Mouse (Mus musculus) bone marrow, adult 2 months (tissue): Measurements from ENCODE around the gene Foxp4. TPM values are rescaled to one million over a fixed set of nuclear protein-coding genes. Genes with fewer than 3 reads are reported as not detected.
A peak's percentile ranks its signal among the peaks of the same experiment; 100 is the strongest.

Experiments used
- H3K27ac ChIP-seq: fragments of 200-500 bp; 2 replicates; pipeline ENCODE4 v1.5.1; 2012; ENCODE audit warnings: low read depth, mild to moderate bottlenecking, control low read depth, inconsistent platforms, low read length; ENCODE audit not compliant: control insufficient read depth, poor library complexity, insufficient read depth
- H3K4me1 ChIP-seq: fragments of 200-500 bp; 2 replicates; pipeline ENCODE4 v1.6.1; 2011; ENCODE audit warnings: low read length; ENCODE audit not compliant: control insufficient read depth, insufficient read depth
- H3K4me3 ChIP-seq: fragments of 200-500 bp; replicated peaks from 2 replicates; pipeline ENCODE3; 2011; ENCODE audit warnings: mild to moderate bottlenecking, low read depth, low read length, control low read depth; ENCODE audit not compliant: control insufficient read depth
- CTCF ChIP-seq: fragments of 200-500 bp; IDR thresholded peaks from 2 replicates; pipeline ENCODE4 v1.5.1; 2011; ENCODE audit warnings: low read length, control low read depth; ENCODE audit not compliant: control insufficient read depth, insufficient read depth
- POLR2A ChIP-seq: fragments of 200-500 bp; IDR thresholded peaks from 2 replicates; pipeline ENCODE4 v1.6.1; 2011; ENCODE audit warnings: low read depth, mild to moderate bottlenecking, control low read depth, low read length, borderline replicate concordance; ENCODE audit not compliant: control insufficient read depth
- WGBS: fragments of 180-500 bp; shearing (Covaris S2); methylation state at CpG from one replicate; pipeline ENCODE4 v1.1.7; 2018; 5-methylcytosine and 5-hydroxymethylcytosine counted together
- polyA plus RNA-seq: library from polyadenylated mRNA; stranded (reverse); fragments of >200 nt; gene quantifications from 2 replicates; pipeline ENCODE4 v1.2.4, GENCODE M21; 2011; ENCODE audit warnings: low replicate concordance; ENCODE audit not compliant: missing spikeins, insufficient read depth, insufficient read length

Foxp4 gene
- polyA plus RNA-seq: 10.2 and 14.6 TPM in 2 replicates

DNA sequence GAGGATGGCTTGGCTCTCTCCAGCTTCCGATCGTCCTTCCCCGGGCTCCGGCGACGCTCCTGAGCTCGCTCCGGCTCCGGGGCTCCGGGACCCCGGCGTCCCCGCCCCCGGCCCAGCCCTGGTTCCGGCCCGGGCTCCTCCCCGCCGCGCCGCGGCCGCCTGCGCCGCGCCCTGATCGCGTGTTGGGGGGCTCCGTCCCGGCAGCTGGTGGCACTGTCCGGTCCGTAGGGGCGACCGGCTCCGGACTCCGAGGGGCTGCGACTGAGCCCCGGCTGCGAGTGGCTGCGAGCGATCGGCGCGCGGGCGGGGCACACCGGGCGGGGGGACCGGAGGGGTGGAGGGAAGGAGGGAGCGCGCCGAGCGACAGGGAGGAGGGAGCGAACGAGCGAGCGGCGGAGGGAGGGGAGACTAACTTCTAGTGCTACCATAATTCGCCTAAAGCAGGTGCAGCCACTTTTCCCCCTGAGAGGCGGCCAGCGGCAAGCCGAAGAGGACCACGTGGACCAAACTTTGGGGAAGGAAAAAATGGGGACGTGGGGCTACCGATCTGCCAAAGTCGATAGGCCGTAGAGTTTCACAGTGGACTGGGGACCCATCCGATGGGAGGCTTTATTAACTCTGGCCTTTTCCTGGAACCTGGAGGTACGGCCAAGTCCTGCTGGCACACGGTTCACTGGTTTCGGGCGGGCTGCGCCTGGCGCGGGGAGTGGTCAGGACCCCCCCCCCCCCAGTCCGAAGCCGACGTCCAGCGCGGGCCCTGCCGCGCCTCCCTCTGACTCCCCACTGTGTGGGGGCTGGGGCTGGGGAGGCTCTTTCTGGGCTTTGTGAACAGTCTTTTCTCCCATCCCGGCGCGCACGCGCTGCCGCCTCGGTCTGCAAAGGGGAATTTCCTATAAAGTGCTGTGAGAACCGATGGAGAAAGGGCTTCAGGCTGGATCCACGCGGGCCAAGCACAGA is at the start of gene Foxp4:
Gene Foxp4, minus strand, starts transcription at position 263 of the 957 bp plus-strand sequence.
- peak within 1 kb of the TSS; percentile 73 for H3K27ac ChIP-seq
- TF ChIP-seq POLR2A (peak; percentile 5; the same call in 1 of the 2 replicates), CTCF (no peak)
- H3K4me1 ChIP-seq: peaks cover 2% of the 10 kb centered on the region; the same call in 1 of the 2 replicates
- under 1% methylated on average over 90 of the region's 91 CpGs for WGBS
- H3K4me3 ChIP-seq: peak within 1 kb of the TSS; percentile 79

DNA sequence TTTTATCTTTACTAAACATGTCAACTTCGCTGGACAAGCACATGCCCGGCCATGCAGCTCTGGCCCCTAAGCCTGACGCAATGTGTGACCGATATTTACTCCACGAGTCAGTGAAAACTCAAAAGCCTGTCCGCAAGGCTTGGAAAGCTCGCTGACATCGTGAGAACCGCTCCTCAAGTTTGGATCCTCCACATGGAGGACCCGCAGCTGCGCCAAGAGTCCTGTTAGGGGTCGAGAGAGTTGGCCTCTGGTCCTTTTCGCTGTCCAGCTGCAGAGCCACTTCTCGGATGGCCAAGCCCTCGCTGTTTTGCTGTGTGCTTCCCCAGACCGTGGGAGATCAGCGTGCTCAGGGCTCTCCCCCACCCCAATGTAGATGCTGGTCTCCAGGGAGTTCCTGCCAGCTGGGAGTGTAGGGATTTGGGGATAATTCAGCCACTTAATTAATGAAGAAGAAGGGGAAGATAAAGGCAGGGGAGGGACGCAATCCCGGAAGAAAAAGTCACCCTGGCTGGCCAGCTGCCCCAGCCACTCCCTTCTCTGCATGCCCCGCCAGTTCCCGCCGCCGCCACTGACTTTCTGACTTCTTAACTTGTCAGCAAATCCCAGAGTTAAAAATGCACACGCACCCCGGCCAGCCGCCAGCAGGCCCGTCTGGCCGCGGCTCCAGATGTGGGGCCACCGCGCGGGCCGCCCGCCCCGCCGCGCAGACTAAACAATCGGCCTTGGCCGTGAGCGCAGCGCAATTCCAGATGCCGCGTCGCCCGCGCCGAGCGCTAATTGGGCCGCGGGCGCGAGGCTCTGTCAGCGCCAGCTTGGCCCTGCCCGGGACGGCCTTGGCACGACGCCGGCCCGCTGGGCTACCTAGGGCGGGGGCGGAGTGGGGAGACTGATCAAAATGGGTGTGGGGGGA is 49.4 kb upstream of the Foxp4 start:
- Histone ChIP-seq H3K4me3 (no peak overlapping the region), H3K27ac (no peak overlapping the region; the same call in 1 of the 2 replicates), H3K4me1 (no peaks in the 10 kb centered on the region)
- no peak for TF ChIP-seq CTCF
- no peak for TF ChIP-seq POLR2A
- 12% methylated on average over 61 of the region's 61 CpGs for WGBS

DNA sequence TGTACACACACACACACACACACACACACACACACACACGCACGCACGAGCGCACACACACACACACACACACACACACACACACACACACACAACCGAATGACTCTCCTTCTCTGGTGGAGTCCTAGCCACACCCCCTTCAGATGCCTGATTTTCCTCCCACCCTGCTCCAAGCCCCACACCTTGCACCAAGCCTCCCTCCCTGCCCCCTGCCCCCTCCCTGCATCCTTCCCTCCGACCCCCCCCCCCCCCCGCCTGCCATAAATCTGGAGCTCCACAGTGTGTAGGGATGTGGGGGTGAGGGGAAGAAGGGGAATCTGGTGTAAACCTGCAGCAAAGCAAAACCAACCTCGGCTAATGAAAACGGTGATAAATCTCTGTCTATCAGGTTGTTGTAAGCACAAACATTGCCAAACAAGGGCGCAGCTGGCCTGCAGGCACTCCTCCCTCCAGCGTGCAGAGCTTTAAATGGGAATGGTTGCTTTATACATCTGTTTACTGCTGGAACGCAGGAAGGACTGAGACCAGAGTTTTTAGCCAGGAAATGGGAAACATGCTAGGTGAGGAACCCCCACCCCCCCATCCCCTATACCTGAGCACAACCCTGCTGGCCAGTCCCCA is 41.5 kb upstream of the Foxp4 start:
- H3K4me3 ChIP-seq: no peak overlapping the region
- H3K4me1 ChIP-seq: no peaks in the 10 kb centered on the region
- 66% methylated on average over 12 of the region's 12 CpGs for WGBS

DNA sequence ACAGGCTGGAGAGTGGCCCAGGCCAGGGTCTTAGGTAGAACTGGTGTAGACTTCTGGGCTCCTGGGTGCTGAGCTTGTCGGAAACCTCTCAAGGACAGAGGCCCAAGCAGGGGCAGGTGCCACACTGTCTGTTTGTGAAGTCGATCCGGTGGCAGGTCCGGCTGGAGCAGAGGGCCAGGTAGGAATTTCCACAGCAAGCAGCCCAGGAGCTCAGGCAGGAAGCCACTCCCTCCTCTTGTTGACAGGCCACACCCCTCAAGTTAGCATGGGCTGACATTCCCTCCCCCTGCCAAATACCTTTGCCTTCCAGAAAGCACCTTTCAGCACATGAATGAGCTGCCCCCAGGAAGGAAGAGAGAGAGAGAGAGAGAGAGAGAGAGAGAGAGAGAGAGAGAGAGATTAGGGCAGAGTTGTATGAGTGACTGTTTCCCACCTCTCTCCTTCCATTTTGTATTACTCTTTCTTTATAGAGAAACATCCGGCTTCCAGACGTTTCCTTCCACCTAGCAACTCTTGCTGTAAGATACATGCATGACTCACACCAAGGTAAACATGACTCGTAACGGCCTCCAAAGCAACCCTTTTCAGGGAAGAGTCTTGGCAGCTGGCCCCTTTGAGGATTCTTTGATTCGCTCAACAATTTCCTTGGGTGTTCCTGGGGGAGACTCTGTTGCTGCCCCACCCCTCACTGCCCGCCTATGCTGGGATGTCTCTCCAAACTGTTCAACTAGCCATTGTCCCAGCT is 33.8 kb upstream of the Foxp4 start:
- 65% methylated on average over 10 of the region's 10 CpGs for WGBS
- Histone ChIP-seq H3K4me1 (no peaks in the 10 kb centered on the region), H3K4me3 (no peak overlapping the region), H3K27ac (no peak overlapping the region)
- no peak for TF ChIP-seq CTCF
- TF ChIP-seq POLR2A: no peak

More for the DNA sequence above, 41.5 kb upstream of the Foxp4 start:
- TF ChIP-seq CTCF (no peak), POLR2A (no peak)
- no peak overlapping the region for H3K27ac ChIP-seq

DNA sequence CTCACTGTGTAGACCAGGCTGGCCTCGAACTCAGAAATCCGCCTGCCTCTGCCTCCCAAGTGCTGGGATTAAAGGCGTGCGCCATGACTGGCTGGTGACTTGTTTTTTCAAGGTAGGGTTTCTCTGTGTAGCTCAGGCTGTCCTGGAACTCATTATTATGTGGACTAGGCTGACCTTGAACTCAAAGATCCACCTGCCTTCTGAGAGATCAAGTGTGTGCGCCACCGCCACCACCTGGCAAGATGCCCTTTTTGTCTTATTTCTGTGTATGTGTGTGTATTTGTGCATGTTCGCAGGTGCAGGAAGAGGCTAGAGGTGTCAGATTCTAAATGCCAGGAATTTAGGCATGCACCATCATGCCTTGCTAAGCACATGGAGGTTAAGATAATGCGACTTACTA is 32.0 kb upstream of the Foxp4 start:
- no peak overlapping the region for H3K27ac ChIP-seq
- TF ChIP-seq POLR2A (no peak), CTCF (peak; percentile 23; the same call in 1 of the 2 replicates)
- no peaks in the 10 kb centered on the region for H3K4me1 ChIP-seq
- WGBS: 82% methylated on average over 8 of the region's 8 CpGs
- H3K4me3 ChIP-seq: no peak overlapping the region

DNA sequence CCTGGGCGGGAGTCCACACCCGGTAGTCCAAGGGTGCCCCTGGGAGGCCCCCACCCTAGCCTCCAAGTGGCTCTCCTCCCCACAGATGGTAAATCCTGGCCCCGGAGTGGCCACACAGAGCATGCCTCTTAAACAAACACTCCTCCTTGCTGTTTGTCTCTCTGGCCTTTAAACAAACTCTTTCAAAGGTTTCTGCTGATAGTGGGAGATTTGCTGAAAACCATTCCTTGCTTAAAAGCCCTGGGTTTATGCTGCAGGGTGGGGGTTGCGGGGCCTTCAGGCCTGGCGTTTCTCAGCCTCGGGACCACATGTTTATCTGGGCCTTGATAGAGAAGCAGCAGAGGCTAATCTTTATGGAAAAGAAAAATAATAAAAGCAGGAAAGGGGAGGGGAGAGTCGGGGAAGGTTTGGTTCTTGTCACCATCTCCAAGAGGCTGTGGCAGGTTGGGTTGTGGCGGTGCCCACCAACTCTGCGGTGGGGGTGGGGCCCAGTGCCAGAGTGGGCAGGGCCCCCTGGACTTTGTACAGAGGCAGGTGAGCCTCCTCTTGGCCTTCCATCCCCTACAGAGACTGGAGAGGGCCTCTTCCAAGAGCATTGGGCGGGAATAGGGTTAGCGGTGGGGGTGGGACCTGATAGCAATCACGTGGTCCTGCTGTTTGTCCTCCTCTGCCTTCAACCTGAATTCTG is 30.8 kb upstream of the Foxp4 start:
- TF ChIP-seq CTCF: no peak
- no peak for TF ChIP-seq POLR2A
- Histone ChIP-seq H3K4me3 (no peak overlapping the region), H3K4me1 (no peaks in the 10 kb centered on the region), H3K27ac (no peak overlapping the region)
- 69% methylated on average over 12 of the region's 12 CpGs for WGBS

DNA sequence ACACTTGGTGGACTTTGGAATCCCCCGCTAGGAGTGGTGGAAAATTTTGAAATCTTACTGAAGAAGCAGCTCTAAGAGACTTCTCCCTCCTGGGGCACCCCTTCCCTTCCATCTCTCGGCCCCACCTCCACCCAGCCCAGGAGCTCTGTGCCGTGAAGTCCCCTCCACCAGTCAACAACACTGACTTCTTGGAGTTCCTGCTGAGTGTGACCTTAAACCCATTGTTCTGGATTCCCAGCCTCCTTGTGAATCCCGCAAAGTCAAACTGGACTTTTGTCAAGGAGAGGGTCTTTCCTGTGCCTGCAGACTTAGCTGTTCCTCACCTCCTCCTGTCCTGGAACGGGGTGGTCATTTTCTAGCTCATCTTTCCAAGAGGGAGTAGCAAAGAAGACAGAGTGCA is 28.8 kb upstream of the Foxp4 start:
- Histone ChIP-seq H3K4me1 (no peaks in the 10 kb centered on the region), H3K27ac (no peak overlapping the region), H3K4me3 (no peak overlapping the region)
- TF ChIP-seq POLR2A (no peak), CTCF (no peak)
- WGBS: 63% methylated on average over 5 of the region's 5 CpGs
